Mouse (Mus musculus) adrenal gland, postnatal 25 days (tissue): ENCODE data around the gene Prrt1. TPM values are rescaled to one million over a fixed set of nuclear protein-coding genes. Genes with fewer than 3 reads are reported as not detected.
A peak's percentile ranks its signal among the peaks of the same experiment; 100 is the strongest.

Source experiments
- DNase-seq: peaks from one replicate; pipeline ENCODE4 v3.0.0; 2021; ENCODE audit warnings: mixed read lengths
- total RNA-seq: library from RNA; stranded (reverse); gene quantifications from 2 replicates; pipeline ENCODE4 v1.2.3, GENCODE M21; 2021

Gene Prrt1
- total RNA-seq, 1 experiment from 2014 or later: 13.5 TPM

DNA sequence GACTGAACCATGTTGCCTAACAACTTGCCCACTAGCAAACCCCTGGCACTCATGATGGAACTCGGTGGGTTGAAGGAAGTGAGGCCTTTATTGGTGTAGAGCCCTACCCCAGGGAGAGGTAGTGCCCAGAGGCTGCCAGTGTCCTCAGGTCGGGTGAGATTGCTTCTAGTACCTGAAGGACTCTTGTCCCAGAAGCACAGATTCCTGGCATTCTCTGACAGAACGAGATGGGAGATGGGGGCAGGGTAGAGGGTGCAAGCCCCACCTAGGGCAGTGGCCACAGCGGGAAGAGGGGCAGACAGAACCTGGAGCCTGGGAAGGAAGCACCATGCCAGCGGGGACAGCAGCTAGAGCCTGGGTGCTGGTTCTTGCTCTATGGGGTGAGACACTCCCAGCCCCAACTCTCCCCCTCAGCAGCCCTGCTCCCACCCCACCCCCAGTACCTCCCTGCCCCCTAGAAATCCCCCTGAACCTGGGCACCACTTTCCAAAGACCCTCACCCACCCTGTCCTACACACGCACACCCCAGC, 31.7 kb upstream of the Prrt1 start, which contains the start of gene Ager:
Gene Ager (plus strand): TSS at position 297 of the 530 bp plus-strand sequence.
- no peak for DNase-seq

DNA sequence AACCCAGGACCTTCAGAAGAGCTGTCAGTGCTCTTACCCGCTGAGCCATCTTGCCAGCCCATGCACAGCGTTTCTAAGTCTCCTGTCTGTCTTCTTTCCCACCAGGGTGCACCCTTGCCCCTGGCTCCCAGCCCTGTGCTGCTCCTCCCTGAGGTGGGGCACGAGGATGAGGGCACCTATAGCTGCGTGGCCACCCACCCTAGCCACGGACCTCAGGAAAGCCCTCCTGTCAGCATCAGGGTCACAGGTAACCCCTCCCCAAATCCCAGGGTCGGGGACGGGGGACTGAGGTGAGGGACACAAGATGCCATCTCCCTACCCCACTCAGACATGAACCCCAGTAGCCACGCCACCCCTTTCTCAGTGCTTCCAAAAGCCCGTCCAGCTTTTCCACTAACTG, 29.4 kb upstream of the Prrt1 start:
- DNase-seq: no peak

DNA sequence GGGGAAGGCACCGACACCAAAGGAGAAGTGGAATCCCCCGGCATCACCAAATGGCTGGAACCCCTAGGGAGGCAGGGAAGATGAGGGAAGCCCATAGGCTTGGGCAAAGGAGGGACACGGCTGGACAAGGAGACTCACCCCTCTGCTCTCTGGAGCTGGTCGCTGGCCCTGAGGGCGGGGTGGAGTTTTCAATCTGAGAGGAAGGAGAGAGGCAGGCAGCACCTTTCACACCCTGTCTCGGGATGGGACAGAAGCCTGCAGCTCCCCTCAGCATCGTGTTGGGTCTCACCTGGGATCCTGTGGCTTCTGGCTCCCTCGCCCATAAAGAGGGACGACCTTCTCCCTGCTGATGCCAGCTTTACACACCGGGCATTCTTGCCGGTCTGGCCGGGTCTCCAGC, 27.5 kb upstream of the Prrt1 start:
- DNase-seq: no peak

DNA sequence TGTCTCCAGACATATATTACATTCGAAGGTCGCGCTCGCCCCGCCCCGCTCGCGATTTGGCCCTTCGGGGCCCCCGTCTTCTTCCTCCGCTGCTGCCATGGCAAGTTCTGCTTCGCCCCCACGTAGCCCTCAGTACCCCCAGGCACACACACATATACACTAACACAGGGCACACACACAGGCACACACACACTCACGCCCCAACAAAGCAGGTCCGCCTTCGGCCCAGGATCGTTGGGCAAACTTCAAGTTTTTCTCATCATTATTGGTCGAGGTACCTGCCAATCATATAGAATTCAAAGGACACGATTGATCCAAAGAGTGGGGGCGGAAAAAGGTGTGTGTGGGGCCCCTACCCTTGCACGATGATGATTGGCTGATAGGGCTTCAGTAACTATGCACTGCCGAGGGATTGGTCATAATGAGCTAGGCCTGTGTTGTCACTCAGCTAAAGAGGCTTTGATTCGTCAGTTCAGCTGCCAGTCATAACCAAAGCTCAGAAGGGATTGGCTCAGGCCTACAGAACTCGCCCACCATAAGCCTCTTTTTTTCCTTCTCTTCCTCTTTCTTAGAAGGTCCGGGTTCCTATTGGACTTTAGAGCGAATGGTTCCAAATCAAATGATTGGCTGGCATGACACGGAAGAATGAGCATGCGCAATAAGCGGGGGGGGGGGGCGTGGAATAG, 25.8 kb upstream of the Prrt1 start, which contains the start of gene Rnf5:
Gene Rnf5 (minus strand): TSS at position 316 of the 686 bp plus-strand sequence.
- peak; percentile 93 for DNase-seq

DNA sequence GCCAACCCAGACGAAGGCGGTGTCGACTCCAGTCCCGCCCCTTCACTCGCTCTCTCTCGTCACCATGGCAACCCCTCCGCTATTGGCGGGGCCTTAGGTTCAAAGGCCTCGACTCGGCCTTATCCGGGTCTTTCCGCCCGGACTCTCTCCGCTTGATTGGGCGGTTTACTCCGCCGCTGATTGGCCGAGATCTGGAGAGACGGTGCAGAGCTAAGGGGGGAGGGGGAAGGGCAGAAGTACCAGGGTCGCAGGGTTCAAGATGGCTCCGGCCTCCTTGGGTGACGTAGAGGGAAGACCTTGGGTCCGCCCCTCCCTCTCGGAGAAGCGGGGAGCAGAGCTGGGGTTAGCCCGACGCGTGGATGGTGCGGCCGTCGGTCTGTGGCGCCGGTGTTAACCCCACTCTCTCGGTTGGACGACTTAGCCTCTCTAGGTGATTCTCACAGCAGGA, 25.2 kb upstream of the Prrt1 start, which contains the start of gene Agpat1:
Gene Agpat1 (plus strand): TSS at position 202 of the 448 bp plus-strand sequence.
- DNase-seq: peak; percentile 98

DNA sequence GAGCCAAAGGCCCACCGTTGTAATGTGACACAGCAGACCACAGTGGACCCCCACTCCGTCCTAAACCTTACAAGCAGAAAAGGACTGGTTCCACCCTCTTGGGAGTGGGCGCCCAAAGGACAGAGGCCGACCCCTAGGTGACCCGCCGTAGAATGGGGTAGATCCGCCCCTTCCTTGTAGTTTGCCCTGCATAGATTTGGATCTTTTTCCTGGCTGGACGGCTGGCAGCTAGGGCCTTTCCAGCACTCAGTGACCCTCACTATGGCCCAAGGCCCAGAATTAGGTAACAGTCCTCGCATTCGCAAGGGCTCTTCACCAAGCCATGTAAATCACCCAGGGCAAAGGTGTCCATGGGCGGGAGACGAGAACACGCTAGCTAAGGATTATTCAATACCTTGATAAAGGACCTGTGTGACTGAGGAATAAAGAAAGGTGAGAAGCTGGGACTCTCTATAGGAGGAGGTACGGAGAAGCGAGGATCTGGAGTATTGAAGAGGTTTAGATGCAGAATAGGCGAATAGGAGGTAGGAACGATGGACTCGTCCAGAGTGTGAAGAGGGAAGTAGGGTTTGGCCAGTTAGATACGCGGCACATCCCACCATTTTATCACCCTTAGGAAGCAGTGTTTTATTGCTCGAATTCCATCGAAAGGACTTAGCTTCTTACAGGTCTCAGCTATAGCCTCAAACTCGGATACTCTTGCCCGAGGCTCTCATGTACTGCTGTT, 24.7 kb upstream of the Prrt1 start:
- DNase-seq: peak; percentile 46

DNA sequence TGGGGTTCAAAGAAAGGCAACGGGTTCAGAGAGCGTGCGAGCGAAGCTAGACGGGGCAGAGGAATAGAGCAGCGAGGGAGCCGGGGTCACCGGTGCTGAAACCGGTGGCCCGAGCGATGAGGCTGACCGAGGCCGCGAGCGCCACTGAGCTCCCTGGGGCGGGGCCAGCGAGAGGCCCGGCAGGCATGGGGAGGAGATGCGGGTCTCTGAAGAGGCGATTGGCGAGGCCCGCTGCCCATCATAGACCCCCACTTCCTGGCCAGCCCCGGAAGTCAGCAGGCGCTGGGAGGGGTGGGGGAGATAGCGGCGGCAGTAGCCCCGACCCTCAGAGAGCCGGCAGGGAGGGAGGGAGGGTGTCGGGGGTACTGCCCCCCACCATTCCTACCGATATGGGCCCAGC, 23.7 kb upstream of the Prrt1 start:
- DNase-seq: peak; percentile 98

DNA sequence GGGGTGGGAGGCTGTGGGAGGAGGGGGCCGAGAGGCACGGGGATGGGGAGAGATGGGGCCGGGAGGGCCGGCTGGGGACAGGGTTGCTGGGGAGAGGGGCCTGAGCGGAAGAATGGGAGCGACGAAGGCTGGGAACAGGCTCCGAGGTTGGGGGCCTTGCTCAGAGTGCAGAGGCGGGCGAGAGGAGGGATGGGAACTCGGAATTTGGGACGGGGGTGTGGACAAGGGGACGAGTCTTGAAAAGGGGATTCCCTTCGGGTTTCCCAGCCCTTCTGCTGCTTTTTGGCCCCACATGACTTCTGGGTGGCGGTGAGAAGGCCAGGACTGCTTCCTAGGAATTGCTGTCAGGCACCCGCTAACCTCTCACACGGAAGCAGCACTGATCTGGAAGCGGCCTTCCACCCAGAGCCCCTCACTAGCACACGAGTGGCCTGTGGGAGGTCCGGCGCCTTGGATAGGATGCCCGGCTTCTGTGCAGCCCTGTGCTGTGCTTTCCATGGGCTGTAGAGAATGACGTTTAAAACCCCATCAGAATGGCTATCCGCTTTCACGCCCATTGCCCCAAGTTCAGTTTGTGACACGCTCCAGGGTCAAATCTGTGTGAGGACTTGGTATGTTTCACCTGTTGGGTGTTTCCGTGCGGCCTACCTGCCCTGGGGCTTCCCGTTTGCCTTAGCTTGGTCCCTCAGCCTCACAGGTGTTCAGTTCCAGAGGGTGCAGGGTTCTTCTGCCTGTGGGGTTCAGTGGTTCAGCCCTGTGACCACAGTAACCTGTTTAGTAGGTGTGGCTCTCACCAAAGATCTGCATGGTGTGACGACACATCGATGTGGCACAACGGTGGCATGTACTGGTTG, 22.9 kb upstream of the Prrt1 start:
- no peak for DNase-seq

DNA sequence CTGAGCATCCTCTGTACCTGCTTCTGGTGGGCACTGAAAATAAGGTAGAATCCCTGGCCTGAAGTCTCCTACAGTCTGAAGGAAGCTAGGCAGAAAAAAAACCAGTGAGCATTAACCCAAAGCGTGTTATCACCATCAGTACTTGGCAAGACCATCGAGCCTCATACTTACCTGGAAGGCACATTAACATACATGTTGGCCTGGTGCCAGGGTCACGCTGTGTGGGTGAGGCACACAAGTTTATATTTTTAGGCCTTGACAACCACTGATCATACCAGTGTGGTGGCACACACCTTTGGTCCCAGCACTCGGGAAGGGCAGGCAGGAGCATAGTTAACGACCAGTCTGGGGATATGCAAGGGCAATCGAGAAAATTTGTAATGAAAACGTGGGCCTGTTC, 21.3 kb upstream of the Prrt1 start:
- no peak for DNase-seq

DNA sequence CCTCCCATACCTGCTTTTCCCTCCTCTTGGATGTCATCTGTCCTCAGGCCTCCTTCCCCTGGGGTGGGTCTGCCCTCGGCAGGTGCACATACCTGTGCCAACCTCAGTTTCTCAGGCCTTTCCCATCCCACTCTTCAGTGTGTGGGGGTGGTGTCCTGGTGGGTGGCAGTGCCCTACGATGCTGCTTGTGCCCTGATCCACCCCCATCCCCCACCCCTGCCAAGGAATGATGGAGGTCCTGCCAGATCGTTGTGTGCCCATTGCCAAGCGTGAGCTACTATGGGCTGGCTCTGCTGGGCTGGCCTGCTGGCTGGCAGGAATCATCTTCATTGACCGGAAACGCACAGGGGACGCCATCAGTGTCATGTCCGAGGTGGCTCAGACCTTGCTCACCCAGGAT, 18.3 kb upstream of the Prrt1 start:
- DNase-seq: no peak

DNA sequence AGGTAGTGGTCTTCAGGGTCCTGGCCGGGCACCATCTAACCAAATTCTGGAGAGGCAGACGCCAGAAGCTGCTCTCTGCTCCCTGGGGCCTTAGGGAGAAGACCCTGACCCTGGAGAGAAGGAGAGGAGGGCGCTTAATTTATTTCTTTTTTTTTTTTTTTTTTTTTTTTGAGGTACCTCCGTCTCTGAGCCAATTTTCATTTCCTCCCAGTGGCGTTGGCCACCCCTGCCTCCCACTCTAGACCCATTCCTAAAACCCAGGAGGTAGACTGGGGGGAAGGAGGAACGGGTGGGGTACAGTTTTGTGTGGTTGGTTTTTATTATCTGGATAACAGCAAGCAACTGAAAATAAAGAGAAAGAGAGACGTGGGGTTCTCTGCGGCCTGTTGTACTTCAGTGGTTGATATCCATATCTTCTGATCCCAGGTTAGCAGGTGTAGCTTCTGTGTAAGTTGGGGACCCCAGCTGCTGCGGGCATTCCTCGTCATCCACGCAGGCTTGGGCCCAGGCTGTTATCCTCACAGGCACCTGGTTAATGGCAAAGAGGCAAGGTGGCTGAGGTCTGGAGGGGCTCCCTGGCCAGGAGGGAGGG, 16.2 kb upstream of the Prrt1 start:
- DNase-seq: no peak

DNA sequence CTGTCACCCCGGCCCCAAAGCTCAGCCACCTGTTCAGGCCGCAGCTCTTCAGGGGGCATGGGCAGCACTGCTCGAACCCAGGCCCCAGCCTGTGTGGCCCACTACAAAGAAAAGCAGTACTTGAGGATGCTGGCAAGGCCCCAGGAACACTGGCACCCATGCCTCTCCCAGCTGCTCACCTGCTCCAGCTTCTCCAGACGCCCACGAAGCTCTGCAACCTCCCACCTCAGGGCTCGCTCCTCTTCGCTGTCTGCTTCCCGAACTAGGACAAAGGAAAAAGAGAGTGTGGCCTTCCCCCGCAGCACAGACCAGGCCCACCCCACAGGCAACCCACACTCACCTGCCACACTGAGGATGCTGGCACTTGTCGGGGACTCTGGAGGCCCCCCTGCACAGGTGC, 15.5 kb upstream of the Prrt1 start:
- no peak for DNase-seq

DNA sequence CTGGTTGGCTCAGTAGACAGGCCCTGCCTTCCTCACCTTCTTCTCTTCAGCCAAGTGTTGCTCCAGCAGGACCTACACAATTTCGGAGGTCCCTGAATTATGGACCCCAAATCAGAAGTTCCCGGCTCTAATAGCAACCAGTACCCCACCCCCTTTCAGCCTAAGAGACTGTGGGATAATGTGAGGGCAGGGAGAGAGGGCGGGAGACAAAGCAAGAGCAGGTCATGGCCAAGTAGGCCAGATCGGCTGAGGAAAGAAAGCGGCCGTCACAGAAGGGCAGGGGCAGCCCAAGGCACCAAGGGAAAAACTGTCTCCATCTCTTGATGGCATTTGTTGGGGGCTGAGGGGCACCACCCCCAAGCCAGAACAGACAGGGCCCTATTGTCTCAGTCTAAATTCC, 13.5 kb upstream of the Prrt1 start, which contains the start of gene Egfl8:
Gene Egfl8 (minus strand): TSS at position 101 of the 400 bp plus-strand sequence.
- no peak for DNase-seq

DNA sequence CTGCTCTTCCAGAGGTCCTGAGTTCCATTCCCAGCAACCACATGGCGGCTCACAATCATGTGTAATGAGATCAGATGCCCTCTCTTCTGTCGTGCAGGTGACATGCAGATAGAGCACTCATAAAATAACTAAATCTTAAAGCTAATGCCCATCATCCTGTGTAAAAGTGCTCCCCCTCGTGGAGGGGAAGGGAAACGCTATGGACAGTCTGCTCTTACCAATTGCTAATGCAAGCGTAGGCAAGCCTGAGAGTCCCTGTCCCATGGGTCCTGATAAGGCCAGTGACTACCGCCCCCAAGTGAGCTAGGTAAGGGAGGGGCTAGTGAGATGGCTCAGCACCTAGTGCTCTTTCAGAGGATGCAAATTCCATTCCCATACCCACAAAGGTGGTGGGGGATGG, 10.3 kb upstream of the Prrt1 start:
- DNase-seq: peak; percentile 73

DNA sequence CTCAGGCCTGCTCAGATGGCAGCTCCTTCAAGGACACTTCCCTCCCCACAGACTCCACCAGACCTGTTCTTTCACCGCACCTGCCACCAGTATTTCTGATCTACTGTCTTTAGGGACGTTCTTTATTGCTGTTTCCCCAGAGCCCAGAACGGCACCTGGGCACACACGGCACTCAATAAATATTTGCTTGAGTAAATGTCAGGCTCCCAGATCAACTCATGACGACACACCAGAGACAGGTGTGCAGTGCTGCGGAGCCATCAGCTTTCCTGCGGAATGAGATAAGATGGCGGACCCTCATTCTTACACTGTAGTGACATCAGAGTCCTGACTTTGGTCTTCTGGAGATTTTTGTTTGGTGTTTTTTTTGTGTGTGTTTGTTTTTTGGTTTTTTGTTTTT, 8.3 kb upstream of the Prrt1 start:
- no peak for DNase-seq

DNA sequence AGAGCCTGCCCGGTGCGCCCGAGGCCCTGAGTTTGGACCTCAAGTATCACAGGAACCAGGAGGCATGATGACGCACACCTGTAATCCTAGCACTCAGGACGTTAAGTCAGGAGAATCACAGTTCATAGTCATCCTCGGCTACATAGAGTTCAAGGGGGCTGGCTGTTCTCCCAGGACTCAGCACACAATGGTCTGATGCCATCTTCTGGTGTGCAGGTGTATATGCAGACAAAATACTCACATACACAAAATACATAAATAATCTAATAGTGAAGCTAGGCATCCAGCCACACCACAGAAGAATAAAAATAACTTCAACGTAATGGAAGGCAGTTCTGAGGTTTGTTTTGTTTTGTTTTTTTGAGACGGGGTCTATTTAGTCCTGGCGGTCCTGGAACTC, 6.2 kb upstream of the Prrt1 start:
- DNase-seq: no peak

DNA sequence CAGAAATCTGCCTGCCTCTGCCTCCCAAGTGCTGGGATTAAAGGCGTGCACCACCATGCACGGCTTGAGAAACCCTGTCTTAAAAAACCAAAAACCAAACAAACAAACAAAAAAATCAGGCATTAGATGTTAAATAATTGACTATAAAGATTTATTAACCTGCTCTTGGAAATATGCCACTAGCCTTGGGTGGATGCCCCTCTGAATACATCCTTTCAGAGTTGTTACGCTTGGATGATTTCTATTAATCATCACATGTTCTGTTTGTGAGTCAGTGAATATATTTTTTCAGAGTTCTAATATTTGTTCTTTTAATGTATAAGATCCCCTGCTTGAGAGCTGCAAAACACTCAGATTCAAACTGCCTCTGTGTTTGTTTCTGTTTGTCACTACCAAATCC, 4.4 kb upstream of the Prrt1 start:
- DNase-seq: no peak

DNA sequence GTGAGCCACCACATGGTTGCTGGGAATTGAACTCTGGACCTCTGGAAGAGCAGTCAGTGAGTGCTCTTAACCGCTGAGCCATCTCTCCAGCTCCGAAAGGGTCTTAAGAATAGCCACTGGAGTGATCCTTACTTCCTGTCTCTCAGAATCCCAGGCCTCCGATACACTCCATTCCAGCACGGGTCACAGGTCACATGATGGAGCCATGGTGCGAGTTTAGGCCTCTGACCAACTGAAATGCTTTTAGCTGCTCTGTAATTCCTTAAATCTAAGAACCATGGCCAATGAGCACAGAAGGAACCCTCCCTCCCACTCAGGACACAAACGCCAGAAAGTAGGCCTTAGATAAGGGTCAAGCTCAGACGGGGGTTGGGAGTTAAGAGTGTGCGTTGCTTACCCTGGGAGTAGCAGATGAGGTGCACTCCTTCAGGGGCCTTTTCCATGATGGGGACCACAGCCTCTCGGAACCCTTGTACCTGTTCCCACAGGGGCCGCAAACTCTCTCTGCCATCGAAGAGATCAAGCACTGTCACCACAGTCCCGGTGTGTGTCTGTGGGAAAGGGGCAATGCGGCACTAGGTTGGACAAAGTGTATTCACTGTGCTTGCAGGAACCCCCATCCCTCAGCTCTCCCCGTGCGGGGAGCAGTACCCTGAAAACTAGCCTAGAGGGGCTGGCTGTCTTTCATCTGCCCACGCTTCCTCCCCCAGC, 3.1 kb upstream of the Prrt1 start:
- DNase-seq: no peak

DNA sequence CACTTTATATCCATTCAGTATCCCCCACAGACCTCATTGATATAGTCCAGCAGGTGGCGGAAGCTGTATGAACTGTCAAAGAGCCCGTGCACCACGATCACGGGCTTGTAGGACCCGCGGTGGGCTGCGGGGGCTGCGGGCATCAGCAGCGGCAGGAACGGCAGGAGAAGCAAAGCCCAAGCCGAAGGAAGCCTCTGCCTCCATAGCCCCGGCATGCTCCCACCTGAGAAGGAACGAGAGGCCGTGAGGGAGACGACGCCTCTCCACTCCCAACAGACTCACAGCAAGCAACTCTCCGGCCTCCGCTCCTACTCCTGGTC, 2.6 kb upstream of the Prrt1 start:
- no peak for DNase-seq

DNA sequence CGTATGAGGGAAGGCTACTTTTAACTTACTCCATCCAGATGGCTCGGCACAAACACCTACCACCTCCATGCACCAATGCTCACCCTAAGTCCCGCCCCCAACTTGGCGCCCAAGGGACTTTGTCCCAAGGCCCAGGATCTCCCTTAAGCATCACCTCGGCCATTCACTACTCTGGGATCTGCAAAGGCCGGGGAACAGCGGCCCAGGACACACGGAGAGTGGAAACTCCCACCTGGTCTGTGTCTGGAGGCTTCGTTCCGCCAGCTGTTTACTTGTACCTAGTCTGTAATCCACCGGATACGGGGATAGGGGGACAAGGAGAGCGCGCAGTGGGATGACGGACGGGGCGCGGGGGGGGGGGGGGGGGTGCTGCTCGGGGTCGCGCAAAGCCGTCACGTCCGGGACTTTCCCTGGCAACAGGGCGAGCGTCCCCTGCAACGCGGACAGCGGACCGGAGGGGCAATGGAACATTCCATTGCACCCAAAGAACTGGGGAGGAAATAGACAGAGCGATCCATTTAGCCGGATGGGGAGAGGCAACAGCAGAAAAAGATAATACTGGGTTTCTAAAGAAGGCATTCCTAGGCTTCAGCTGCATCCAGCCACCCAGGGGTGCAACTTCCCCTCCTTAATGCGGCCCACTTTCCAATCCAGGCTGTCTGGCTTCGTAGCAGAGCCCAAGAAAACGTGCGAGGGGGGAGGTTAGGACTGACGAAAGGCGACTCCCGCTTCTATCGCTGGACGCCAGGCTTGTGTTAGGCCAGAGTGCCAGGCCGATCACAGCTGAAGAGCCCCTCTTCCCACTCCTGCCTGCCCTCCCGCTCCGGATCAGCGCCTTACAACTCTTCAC, 2.0 kb upstream of the Prrt1 start:
- peak; percentile 87 for DNase-seq
